Mouse (Mus musculus) megakaryocyte, adult 5-6 weeks (primary cell): ENCODE measurements around the gene Ehmt2. TPM values are rescaled to one million over a fixed set of nuclear protein-coding genes. Genes with fewer than 3 reads are reported as not detected.

ENCODE experiments used
- total RNA-seq, 2 experiments: library from RNA; stranded (forward) in 1 of 2; stranded (reverse) in 1 of 2; fragments of 153-499, 151-499 nt in 1 of 2; fragments of 221-1000, 200-1000 nt in 1 of 2; gene quantifications; 2 replicates each; pipeline versions ENCODE4 v1.2.3 to v1.2.4; 2015 to 2017

Gene Ehmt2
- total RNA-seq, 2 experiments from 2014 or later, result 66.5 to 75.7 TPM

Other genes with a start within 250 kb of the Ehmt2 start
Only the 30 nearest of the 37 such genes appear.
- gene C4b, start 154.6 kb upstream of the Ehmt2 start, total RNA-seq (2015), result 0.52 and 1.7 TPM in 2 replicates
- 0.37 TPM in 1 of 2 replicates, not detected in the other for gene C4b, start 154.6 kb upstream of the Ehmt2 start, total RNA-seq (2017)
- gene Cyp21a1, start 93.9 kb upstream of the Ehmt2 start, total RNA-seq (2015), result not detected in 2 replicates
- not detected in 2 replicates for gene Cyp21a1, start 93.9 kb upstream of the Ehmt2 start, total RNA-seq (2017)
- gene Stk19, start 61.5 kb upstream of the Ehmt2 start, total RNA-seq (2015), result 17.5 and 21.8 TPM in 2 replicates
- 24.7 and 33.7 TPM in 2 replicates for gene Stk19, start 61.5 kb upstream of the Ehmt2 start, total RNA-seq (2017)
- 22.4 and 28.5 TPM in 2 replicates for gene Dxo, start 61.5 kb upstream of the Ehmt2 start, total RNA-seq (2015)
- 17.7 and 24.6 TPM in 2 replicates for gene Dxo, start 61.5 kb upstream of the Ehmt2 start, total RNA-seq (2017)
- gene Skiv2l, start 48.3 kb upstream of the Ehmt2 start, total RNA-seq (2015), result 13.3 and 17.1 TPM in 2 replicates
- 34.8 and 43.5 TPM in 2 replicates for gene Skiv2l, start 48.3 kb upstream of the Ehmt2 start, total RNA-seq (2017)
- gene Nelfe, start 48.1 kb upstream of the Ehmt2 start, total RNA-seq (2015), result 35.4 and 45.1 TPM in 2 replicates
- 25.1 and 26.2 TPM in 2 replicates for gene Nelfe, start 48.1 kb upstream of the Ehmt2 start, total RNA-seq (2017)
- gene Cfb, start 36.0 kb upstream of the Ehmt2 start, total RNA-seq (2015), result 2.3 and 7.1 TPM in 2 replicates
- 1.7 and 3.4 TPM in 2 replicates for gene Cfb, start 36.0 kb upstream of the Ehmt2 start, total RNA-seq (2017)
- 0.78 and 1.1 TPM in 2 replicates for gene Zbtb12, start 19.0 kb upstream of the Ehmt2 start, total RNA-seq (2015)
- gene Zbtb12, start 19.0 kb upstream of the Ehmt2 start, total RNA-seq (2017), result 0.98 and 1.0 TPM in 2 replicates
- not detected in 2 replicates for gene Gm20547, start 16.4 kb upstream of the Ehmt2 start, total RNA-seq (2015)
- gene Gm20547, start 16.4 kb upstream of the Ehmt2 start, total RNA-seq (2017), result 0.41 TPM in 1 of 2 replicates, not detected in the other
- gene C2, start 204 bp upstream of the Ehmt2 start, total RNA-seq (2015), result 1.0 and 1.3 TPM in 2 replicates
- gene C2, start 204 bp upstream of the Ehmt2 start, total RNA-seq (2017), result 0.22 TPM in 1 of 2 replicates, not detected in the other
- 0.33 TPM in 1 of 2 replicates, not detected in the other for gene Slc44a4, start 16.0 kb downstream of the Ehmt2 start, total RNA-seq (2015)
- gene Slc44a4, start 16.0 kb downstream of the Ehmt2 start, total RNA-seq (2017), result 0.12 TPM in 1 of 2 replicates, not detected in the other
- 18.1 and 22.9 TPM in 2 replicates for gene Neu1, start 32.8 kb downstream of the Ehmt2 start, total RNA-seq (2015)
- 23.4 and 23.7 TPM in 2 replicates for gene Neu1, start 32.8 kb downstream of the Ehmt2 start, total RNA-seq (2017)
- gene Hspa1b, start 60.8 kb downstream of the Ehmt2 start, total RNA-seq (2015), result 14.9 and 22.6 TPM in 2 replicates
- gene Hspa1b, start 60.8 kb downstream of the Ehmt2 start, total RNA-seq (2017), result 23.0 and 30.6 TPM in 2 replicates
- not detected in 2 replicates for gene Gm20481, start 71.4 kb downstream of the Ehmt2 start, total RNA-seq (2015)
- gene Gm20481, start 71.4 kb downstream of the Ehmt2 start, total RNA-seq (2017), result not detected in 2 replicates
- 10.8 and 12.4 TPM in 2 replicates for gene Hspa1a, start 73.7 kb downstream of the Ehmt2 start, total RNA-seq (2015)
- 29.2 and 32.0 TPM in 2 replicates for gene Hspa1a, start 73.7 kb downstream of the Ehmt2 start, total RNA-seq (2017)
- gene Hspa1l, start 74.2 kb downstream of the Ehmt2 start, total RNA-seq (2015), result not detected in 2 replicates
- 0.22 TPM in 1 of 2 replicates, not detected in the other for gene Hspa1l, start 74.2 kb downstream of the Ehmt2 start, total RNA-seq (2017)
- 85.8 and 141 TPM in 2 replicates for gene Lsm2, start 83.4 kb downstream of the Ehmt2 start, total RNA-seq (2015)
- 13.2 and 31.2 TPM in 2 replicates for gene Lsm2, start 83.4 kb downstream of the Ehmt2 start, total RNA-seq (2017)
- 42.2 and 61.8 TPM in 2 replicates for gene Vars, start 102.5 kb downstream of the Ehmt2 start, total RNA-seq (2015)
- gene Vars, start 102.5 kb downstream of the Ehmt2 start, total RNA-seq (2017), result 110 and 165 TPM in 2 replicates
- gene Vwa7, start 118.1 kb downstream of the Ehmt2 start, total RNA-seq (2015), result 0.07 TPM in 1 of 2 replicates, not detected in the other
- gene Vwa7, start 118.1 kb downstream of the Ehmt2 start, total RNA-seq (2017), result 0.11 TPM in 1 of 2 replicates, not detected in the other
- 1.4 and 1.5 TPM in 2 replicates for gene Sapcd1, start 129.5 kb downstream of the Ehmt2 start, total RNA-seq (2015)
- gene Sapcd1, start 129.5 kb downstream of the Ehmt2 start, total RNA-seq (2017), result 0.22 TPM in 1 of 2 replicates, not detected in the other
- 7.4 and 7.5 TPM in 2 replicates for gene Msh5, start 148.3 kb downstream of the Ehmt2 start, total RNA-seq (2015)
- gene Msh5, start 148.3 kb downstream of the Ehmt2 start, total RNA-seq (2017), result 3.6 and 6.3 TPM in 2 replicates
- 415 and 463 TPM in 2 replicates for gene Clic1, start 151.5 kb downstream of the Ehmt2 start, total RNA-seq (2015)
- 386 and 405 TPM in 2 replicates for gene Clic1, start 151.5 kb downstream of the Ehmt2 start, total RNA-seq (2017)
- 2.2 and 3.1 TPM in 2 replicates for gene Ddah2, start 160.6 kb downstream of the Ehmt2 start, total RNA-seq (2015)
- 1.2 and 2.7 TPM in 2 replicates for gene Ddah2, start 160.6 kb downstream of the Ehmt2 start, total RNA-seq (2017)
- gene Ly6g6c, start 166.9 kb downstream of the Ehmt2 start, total RNA-seq (2015), result not detected in 2 replicates
- not detected in 2 replicates for gene Ly6g6c, start 166.9 kb downstream of the Ehmt2 start, total RNA-seq (2017)
- not detected in 2 replicates for gene Mpig6b, start 167.7 kb downstream of the Ehmt2 start, total RNA-seq (2015)
- not detected in 2 replicates for gene Mpig6b, start 167.7 kb downstream of the Ehmt2 start, total RNA-seq (2017)
- not detected in 2 replicates for gene Ly6g6e, start 178.4 kb downstream of the Ehmt2 start, total RNA-seq (2015)
- gene Ly6g6e, start 178.4 kb downstream of the Ehmt2 start, total RNA-seq (2017), result not detected in 2 replicates
- gene Ly6g6d, start 179.6 kb downstream of the Ehmt2 start, total RNA-seq (2015), result not detected in 2 replicates
- not detected in 2 replicates for gene Ly6g6d, start 179.6 kb downstream of the Ehmt2 start, total RNA-seq (2017)
- not detected in 2 replicates for gene Ly6g6f, start 187.1 kb downstream of the Ehmt2 start, total RNA-seq (2015)
- gene Ly6g6f, start 187.1 kb downstream of the Ehmt2 start, total RNA-seq (2017), result not detected in 2 replicates
- 17.6 and 21.3 TPM in 2 replicates for gene Abhd16a, start 190.8 kb downstream of the Ehmt2 start, total RNA-seq (2015)
- gene Abhd16a, start 190.8 kb downstream of the Ehmt2 start, total RNA-seq (2017), result 18.0 and 20.4 TPM in 2 replicates
- not detected in 2 replicates for gene Ly6g5c, start 209.8 kb downstream of the Ehmt2 start, total RNA-seq (2015)
- gene Ly6g5c, start 209.8 kb downstream of the Ehmt2 start, total RNA-seq (2017), result not detected in 2 replicates